Mouse (Mus musculus): ENCODE results near the gene Tnfsf8. TPM values are rescaled to one million over a fixed set of nuclear protein-coding genes. Genes with fewer than 3 reads are reported as not detected.

Tnfsf8 gene
- polyA plus RNA-seq (2012; rRNA removed): 0.03 TPM in 2 replicates

DNA sequence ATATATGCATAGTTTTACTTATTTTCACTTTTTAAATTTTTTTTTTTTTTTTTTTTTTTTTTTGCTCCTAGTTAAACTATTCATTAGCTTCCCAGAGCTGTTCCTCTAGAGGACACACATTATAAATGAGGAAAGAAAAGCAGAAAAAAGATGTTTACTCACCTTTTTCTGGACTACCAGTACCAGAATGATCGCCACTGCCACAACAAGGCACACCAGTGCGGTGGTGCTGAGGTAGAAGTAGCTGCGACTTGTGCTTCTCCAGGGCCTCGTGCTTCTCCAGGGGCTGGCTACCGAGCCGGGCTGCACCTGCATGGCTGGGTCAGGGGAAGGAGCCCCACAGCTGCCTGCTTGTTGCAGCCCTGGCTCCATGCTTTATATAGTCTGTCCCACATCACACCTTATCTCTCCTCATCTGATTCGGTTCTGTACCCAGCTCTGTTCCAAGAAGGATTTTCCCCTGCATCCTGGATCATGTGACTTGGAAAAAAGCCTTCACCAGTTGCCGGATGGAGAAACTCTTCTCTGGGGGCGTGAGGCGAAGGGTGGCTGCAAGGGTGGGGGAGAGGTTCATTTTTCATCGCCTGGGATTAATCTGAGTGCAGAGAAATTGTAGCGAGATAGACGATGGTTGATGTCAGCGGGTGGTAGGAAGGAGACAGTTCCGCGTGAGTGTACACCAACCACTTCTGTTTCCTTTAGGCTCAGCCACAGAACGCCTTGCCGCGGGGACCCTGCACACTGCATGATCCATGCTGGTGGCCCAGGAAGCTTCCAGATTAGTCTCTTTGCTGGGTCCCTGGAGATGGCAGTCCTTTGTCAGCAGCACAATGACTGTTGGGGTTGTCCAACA is at the start of gene Tnfsf8:
TSS of gene Tnfsf8 (minus strand) at position 660 of the 853 bp plus-strand sequence.
- no peak for TF ChIP-seq POLR2A (IDR thresholded peaks at IDR 0.05; ENCODE audit: borderline replicate concordance, insufficient read depth, low read length)
- no peak for TF ChIP-seq CTCF (IDR thresholded peaks at IDR 0.05; ENCODE audit: borderline replicate concordance, insufficient read depth, low read depth, low read length)
- H3K4me1 ChIP-seq (ENCODE audit: control insufficient read depth, insufficient read depth, low read length): no peaks in the 10 kb centered on the region
- H3K27ac ChIP-seq (ENCODE audit: insufficient read depth, low read length): no peak within 1 kb of the TSS
- WGBS: 72% methylated on average over 19 of the region's 19 CpGs
- H3K27me3 ChIP-seq (ENCODE audit: control insufficient read depth, insufficient read depth, low read length): no peaks in the 10 kb centered on the region; the same call in 1 of the 2 replicates
- no peak for DNase-seq
- H3K4me3 ChIP-seq (replicated peaks; ENCODE audit: insufficient read depth, low read depth, low read length): no peak within 1 kb of the TSS

DNA sequence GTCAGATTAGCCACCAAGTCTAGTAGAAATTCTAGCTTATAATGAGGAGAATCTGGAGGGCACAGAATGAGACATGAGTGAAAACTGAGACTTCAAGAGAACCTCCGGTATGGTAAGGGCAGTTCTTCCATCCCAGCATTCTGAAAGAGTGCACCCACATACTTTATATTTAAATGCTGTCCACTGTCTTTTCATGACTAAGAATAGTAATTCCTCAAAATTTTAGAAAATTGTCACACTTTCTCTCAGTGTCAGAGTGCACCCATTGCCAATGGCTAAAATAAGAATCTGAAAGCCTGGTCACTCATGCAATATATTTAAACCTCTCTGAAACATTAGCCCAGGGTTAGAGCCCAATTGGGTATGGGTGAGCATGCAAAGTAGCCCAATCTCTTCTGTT is 47.4 kb upstream of the Tnfsf8 start:
- 100% methylated on average over 1 of the region's 1 CpGs for WGBS
- Histone ChIP-seq H3K27ac (ENCODE audit: insufficient read depth, low read length) (no peak overlapping the region), H3K4me3 (replicated peaks; ENCODE audit: insufficient read depth, low read depth, low read length) (no peak overlapping the region), H3K4me1 (ENCODE audit: control insufficient read depth, insufficient read depth, low read length) (no peaks in the 10 kb centered on the region), H3K27me3 (ENCODE audit: control insufficient read depth, insufficient read depth, low read length) (no peaks in the 10 kb centered on the region)
- TF ChIP-seq POLR2A (IDR thresholded peaks at IDR 0.05; ENCODE audit: borderline replicate concordance, insufficient read depth, low read length): no peak
- no peak for TF ChIP-seq CTCF (IDR thresholded peaks at IDR 0.05; ENCODE audit: borderline replicate concordance, insufficient read depth, low read depth, low read length)
- no peak for DNase-seq

DNA sequence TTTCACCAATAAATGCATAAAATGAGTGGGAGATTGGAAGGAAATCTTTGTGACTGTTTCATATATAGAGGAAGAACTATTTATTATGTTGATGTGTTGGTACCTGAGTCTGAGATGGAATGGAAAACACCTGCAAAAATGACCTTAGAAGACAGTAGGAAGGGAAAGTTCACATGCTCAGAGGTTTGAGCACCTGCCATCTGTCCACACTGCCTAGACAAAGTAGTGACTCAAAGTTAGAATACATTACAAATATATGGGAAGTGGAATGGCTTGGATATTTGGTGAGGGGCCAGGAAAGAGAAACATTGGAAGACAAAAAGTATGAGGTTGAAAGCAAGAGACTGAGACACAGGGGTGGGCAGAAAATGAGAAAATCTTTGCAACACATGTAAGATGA is 46.3 kb upstream of the Tnfsf8 start:
- no peaks in the 10 kb centered on the region for H3K4me1 ChIP-seq (ENCODE audit: control insufficient read depth, insufficient read depth, low read length)
- H3K27ac ChIP-seq (ENCODE audit: insufficient read depth, low read length): no peak overlapping the region
- H3K4me3 ChIP-seq (replicated peaks; ENCODE audit: insufficient read depth, low read depth, low read length): no peak overlapping the region
- TF ChIP-seq CTCF (IDR thresholded peaks at IDR 0.05; ENCODE audit: borderline replicate concordance, insufficient read depth, low read depth, low read length) (no peak), POLR2A (IDR thresholded peaks at IDR 0.05; ENCODE audit: borderline replicate concordance, insufficient read depth, low read length) (no peak)
- no peak for DNase-seq
- no peaks in the 10 kb centered on the region for H3K27me3 ChIP-seq (ENCODE audit: control insufficient read depth, insufficient read depth, low read length)

DNA sequence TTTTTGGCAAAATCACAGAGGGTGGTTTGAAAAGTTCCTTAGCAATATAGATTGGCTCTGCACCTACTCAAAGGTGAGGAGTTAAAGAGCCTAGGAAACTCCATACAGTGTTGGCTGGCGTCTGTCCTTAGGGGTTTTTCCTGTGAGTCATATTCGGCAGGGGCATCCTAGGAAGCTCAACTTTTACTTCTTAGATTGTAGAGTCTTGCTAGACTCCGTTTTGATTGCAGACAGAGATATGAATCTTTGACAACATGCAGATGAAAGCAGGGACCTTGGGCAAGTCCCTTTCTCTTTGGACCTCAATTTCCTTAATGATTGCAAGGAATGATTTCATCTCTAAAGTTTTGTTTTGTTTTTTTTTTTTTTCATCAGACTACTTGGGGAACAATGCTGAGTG is 44.9 kb upstream of the Tnfsf8 start:
- H3K4me1 ChIP-seq (ENCODE audit: control insufficient read depth, insufficient read depth, low read length): no peaks in the 10 kb centered on the region
- no peaks in the 10 kb centered on the region for H3K27me3 ChIP-seq (ENCODE audit: control insufficient read depth, insufficient read depth, low read length)
- no peak overlapping the region for H3K4me3 ChIP-seq (replicated peaks; ENCODE audit: insufficient read depth, low read depth, low read length)
- 75% methylated on average over 3 of the region's 3 CpGs for WGBS
- no peak for DNase-seq
- no peak for TF ChIP-seq CTCF (IDR thresholded peaks at IDR 0.05; ENCODE audit: borderline replicate concordance, insufficient read depth, low read depth, low read length)
- H3K27ac ChIP-seq (ENCODE audit: insufficient read depth, low read length): no peak overlapping the region

DNA sequence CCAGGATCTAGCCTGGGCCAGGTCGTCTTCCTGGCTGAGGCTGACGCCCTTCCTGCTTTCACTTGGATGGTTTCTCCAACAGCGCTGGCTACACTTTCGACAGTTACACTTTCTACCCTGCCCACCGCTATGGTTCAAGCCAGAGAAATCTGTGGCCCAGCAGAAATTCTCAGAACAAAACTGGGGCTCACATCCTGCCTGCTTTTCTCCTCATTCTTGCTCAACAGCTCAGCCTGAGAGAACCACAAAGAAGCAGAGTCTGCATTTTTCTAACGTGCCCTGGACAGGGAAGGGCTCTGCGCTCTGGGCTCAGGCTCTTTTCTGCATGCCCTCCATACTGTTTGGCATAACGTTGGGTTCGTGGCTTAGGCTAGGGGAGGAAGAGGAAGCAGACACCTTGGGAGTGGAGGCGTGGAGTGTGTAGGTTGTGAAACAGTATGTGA is 38.0 kb upstream of the Tnfsf8 start:
- Histone ChIP-seq H3K4me3 (replicated peaks; ENCODE audit: insufficient read depth, low read depth, low read length) (no peak overlapping the region), H3K27me3 (ENCODE audit: control insufficient read depth, insufficient read depth, low read length) (no peaks in the 10 kb centered on the region), H3K4me1 (ENCODE audit: control insufficient read depth, insufficient read depth, low read length) (no peaks in the 10 kb centered on the region), H3K27ac (ENCODE audit: insufficient read depth, low read length) (no peak overlapping the region)
- 82% methylated on average over 10 of the region's 10 CpGs for WGBS
- TF ChIP-seq CTCF (IDR thresholded peaks at IDR 0.05; ENCODE audit: borderline replicate concordance, insufficient read depth, low read depth, low read length): no peak
- TF ChIP-seq POLR2A (IDR thresholded peaks at IDR 0.05; ENCODE audit: borderline replicate concordance, insufficient read depth, low read length): no peak
- no peak for DNase-seq

DNA sequence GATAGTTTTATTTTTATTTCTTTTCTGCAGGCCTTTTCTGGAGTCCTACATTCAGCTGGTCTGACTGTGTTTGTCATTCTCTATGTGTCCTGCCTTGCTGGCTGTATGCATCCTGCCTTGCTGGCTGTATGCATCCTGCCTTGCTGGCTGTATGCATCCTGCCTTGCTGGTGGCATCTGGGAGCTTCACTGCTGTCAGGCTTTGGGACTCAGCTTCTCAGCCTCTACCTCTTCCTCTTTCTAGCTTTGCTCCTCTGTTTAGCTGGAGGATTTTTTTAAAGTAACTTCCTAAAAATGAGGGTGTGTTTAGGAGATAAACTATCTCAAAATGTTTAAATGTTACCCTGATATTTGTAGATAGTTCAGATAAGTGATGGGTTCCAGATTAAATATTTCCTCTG is 36.0 kb upstream of the Tnfsf8 start:
- Histone ChIP-seq H3K4me3 (replicated peaks; ENCODE audit: insufficient read depth, low read depth, low read length) (no peak overlapping the region), H3K4me1 (ENCODE audit: control insufficient read depth, insufficient read depth, low read length) (no peaks in the 10 kb centered on the region), H3K27ac (ENCODE audit: insufficient read depth, low read length) (no peak overlapping the region), H3K27me3 (ENCODE audit: control insufficient read depth, insufficient read depth, low read length) (no peaks in the 10 kb centered on the region)
- TF ChIP-seq CTCF (IDR thresholded peaks at IDR 0.05; ENCODE audit: borderline replicate concordance, insufficient read depth, low read depth, low read length) (no peak), POLR2A (IDR thresholded peaks at IDR 0.05; ENCODE audit: borderline replicate concordance, insufficient read depth, low read length) (no peak)
- DNase-seq: no peak

DNA sequence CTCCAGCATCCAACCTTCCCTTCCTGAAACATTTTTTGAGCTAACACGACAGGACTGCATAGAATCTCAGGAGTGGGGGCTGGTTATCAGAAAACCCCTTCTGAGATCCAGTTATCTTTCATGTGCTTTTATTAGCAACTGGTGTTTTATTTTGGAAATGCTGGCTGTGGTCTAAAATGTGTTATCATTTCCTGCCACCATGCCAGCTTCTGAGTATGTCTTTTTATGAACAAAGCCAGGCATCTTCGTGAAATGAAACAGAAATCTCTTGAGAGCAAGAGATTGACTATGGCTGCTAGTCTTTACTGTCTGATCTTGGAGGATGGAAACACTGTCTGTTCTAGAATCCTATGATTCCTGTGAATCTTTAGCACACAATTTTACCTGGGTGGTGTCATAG is 25.0 kb upstream of the Tnfsf8 start:
- no peak overlapping the region for H3K4me3 ChIP-seq (replicated peaks; ENCODE audit: insufficient read depth, low read depth, low read length)
- H3K27me3 ChIP-seq (ENCODE audit: control insufficient read depth, insufficient read depth, low read length): no peaks in the 10 kb centered on the region
- TF ChIP-seq CTCF (IDR thresholded peaks at IDR 0.05; ENCODE audit: borderline replicate concordance, insufficient read depth, low read depth, low read length): no peak
- TF ChIP-seq POLR2A (IDR thresholded peaks at IDR 0.05; ENCODE audit: borderline replicate concordance, insufficient read depth, low read length): no peak
- no peaks in the 10 kb centered on the region for H3K4me1 ChIP-seq (ENCODE audit: control insufficient read depth, insufficient read depth, low read length)
- no peak overlapping the region for H3K27ac ChIP-seq (ENCODE audit: insufficient read depth, low read length)
- DNase-seq: no peak
- WGBS: 68% methylated on average over 2 of the region's 2 CpGs

DNA sequence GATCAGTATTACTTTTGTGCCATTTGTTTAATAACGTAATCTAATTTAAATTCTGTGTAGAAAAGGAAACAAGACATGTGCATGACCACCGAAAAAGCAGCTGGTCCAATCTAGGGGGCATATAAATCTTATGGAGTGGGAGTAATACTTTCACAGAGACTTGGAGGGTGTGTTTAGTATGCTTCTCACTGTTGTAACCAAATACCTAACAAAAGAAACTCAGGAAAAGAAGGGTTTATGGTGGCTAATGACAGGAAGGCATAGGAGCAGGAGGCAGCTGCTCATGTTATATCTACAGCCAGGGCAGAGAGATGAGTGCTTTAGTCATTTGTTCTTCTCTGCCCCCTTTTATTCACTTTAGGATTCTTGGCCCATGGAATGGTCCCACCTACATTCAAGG is 15.6 kb upstream of the Tnfsf8 start:
- TF ChIP-seq CTCF (IDR thresholded peaks at IDR 0.05; ENCODE audit: borderline replicate concordance, insufficient read depth, low read depth, low read length) (no peak), POLR2A (IDR thresholded peaks at IDR 0.05; ENCODE audit: borderline replicate concordance, insufficient read depth, low read length) (no peak)
- DNase-seq: no peak
- Histone ChIP-seq H3K4me1 (ENCODE audit: control insufficient read depth, insufficient read depth, low read length) (no peaks in the 10 kb centered on the region), H3K27ac (ENCODE audit: insufficient read depth, low read length) (no peak overlapping the region), H3K4me3 (replicated peaks; ENCODE audit: insufficient read depth, low read depth, low read length) (no peak overlapping the region), H3K27me3 (ENCODE audit: control insufficient read depth, insufficient read depth, low read length) (no peaks in the 10 kb centered on the region; the same call in 1 of the 2 replicates)
- 88% methylated on average over 2 of the region's 2 CpGs for WGBS

All from cerebellum, adult 2 months (tissue).